Mouse (Mus musculus): ENCODE data around the gene Crygd.

Gene Crygd

DNA sequence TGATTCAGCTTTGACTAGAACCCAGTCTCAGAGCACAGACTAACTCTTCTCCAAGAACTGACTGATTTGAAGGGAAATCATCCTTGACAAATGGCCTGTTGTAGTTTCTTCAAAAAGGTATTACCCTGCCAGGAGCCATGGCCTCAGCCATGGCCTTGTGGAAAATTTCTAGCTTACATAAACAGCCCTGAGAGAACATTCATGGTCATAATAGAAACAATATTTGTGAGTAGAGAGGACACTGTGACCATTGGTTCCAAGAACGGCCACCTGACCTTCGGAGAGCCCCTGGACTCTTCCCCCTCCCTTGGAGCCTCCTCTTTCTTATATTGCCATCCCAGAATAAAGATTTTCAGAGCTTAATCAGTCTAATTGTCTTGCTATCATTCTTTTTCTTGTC is 19.8 kb downstream of the Crygd start:
- no peak for DNase-seq (ENCODE audit: low spot score)

DNA sequence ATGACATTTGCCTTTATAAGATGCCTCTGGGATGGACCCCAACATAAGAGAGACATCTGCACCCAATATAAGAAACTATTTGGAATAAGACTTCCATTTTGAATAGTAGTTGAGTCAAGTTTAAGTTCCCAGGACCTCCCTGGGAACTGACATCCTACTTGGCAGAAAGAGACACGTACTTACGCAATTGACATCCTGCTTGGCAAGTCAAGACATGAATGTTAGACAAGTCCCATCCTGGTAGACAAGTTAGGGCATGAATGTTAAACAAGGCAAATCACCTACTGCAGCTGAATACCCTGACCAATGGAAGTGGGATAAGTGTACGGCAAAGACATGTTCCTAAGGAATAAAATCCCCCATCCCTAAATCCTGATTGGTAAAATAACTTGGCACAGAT is 21.4 kb downstream of the Crygd start:
- no peak for DNase-seq (ENCODE audit: low spot score)

DNA sequence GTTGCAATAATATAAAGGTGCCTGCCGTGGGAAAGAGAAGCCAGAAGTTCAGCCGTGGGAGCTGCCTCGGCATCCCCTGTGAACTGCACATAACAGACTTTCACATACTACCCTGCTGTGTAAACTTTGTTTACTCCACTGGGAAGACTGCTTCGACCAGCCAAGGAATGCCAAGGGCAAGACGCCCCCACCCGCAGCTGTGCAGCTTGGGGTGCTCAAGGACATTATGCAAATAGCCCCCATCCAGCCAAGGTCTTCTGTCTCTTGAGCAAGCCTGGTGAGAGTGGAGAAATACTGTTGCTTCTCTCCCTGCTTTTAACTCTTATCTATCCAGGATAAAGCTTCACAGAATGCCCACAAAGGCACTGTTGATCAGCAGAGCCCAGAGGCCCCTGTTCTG is 22.4 kb downstream of the Crygd start:
- DNase-seq (ENCODE audit: low spot score) = no peak

DNA sequence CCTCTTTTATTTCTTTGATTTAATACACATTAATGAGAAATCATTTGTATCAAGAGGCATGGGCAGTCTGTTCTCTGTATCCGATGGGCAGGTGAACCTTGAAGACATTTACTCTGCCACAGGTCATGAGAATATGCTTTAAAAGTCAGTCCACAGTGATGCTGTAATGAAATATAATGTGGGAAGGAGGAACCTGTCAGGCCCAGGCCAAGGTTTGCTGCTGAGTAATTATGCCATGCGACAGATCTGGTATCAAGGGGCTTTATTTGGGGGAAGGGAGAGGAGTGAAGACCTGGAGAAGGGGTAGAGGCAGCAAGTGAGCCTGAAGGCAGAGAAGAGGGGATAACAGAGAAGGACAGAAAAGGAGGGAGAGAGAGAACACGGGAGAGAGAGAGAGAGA is 23.6 kb downstream of the Crygd start:
- DNase-seq (ENCODE audit: low spot score) = no peak

DNA sequence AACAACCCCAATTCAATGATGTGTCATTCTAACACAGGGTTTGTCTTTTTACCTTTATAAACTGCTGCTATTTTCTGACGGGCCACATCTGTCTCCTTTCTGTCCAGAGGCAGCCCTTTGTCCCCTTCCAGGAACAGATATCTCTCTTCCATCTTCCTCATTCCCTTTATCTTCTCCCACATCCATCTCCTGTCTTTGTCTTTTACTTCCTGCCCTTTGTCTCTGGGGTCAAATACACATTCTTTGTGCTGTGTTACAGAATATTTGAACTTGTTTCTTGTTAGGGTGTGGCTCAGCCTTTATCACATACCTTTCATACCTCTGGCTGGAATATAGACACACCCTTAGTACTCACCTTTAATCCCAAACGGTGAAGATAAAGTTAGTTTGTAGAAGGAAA is 25.7 kb downstream of the Crygd start:
- DNase-seq (ENCODE audit: low spot score) = no peak

DNA sequence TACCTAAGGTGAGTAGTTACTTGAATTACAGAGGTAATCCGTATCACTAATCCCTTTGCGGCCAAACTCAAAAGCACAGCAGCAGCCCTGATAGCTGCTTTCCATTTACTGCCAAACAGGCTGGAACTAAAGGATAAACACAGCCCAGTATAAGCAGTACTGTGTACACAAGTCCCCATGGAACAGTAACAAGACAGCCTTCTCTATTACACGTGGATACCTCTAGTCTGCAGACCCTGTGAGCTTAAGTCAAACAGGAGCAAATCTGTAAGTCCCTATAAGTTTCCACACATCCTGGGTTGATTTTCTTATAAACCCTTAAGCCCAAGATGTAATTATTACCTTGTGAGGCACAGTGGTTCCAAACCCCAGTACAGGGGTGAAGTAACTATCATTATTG is 27.7 kb downstream of the Crygd start:
- no peak for DNase-seq (ENCODE audit: low spot score)

DNA sequence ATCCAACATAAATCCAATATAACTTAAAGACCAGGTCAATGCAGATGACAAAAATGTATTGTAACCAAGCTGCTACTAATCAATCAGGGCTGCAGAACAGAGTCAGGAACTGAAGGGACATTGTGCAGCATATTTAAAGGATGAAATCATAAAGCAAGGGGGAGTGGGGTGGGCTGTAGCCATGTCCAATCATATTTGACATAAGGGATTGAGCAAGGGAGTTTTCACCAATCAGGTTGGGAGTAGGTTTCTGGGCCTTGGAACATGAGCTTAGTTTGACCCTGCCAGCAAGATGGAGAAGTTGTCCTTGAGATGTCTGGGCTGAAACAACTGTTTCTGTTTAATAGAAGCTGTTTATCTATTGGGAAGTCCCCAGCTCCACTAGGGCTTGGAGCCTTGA is 30.6 kb downstream of the Crygd start, which contains the start of gene Akr1cl:
Gene Akr1cl, minus strand, starts transcription at position 119 of the 400 bp plus-strand sequence.
- DNase-seq (ENCODE audit: low spot score) = no peak

DNA sequence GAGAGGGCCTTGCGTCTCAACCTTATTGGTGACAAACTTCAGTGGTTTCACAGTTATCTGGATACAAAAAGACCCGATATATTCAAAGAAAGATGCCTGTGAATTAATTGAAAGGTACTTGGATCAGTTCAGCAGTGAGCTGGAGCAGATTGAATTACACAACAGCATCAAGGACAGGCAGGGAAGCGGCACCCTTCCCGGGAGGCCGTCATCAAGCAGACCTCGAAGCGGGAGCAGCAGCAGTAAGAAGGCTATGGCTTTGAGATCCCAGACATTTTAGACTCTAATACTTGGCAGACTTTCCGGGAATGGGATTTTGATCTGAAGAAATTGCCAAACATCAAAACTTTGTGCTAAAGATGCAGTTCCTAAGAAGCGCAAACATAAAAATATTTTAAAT is 35.0 kb downstream of the Crygd start:
- DNase-seq (ENCODE audit: low spot score) = no peak

DNA sequence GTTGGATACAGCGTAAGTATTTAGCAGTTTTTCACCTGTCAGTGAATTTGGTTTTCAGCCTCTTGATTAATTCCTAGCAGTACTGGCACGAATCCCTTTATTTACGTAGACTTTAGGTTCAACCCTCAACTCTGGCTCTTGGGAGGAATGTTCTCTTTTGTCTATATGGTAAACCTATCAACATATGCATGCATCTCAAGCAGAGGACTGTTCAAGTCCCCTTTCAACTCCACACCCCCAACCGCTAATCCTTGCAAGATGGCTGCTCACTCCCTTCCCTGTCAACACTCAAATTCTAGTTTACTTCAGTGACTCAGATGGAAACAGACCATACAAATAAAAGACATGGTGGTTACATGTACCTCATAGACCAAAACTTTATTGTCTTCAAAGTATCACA is 50.5 kb downstream of the Crygd start:
- DNase-seq (ENCODE audit: low spot score) = no peak
